Mouse (Mus musculus) megakaryocyte, embryonic 14.5 days (primary cell): ENCODE data around the gene Rtn4rl2.

Experiments used
- FLI1 ChIP-seq: IDR thresholded peaks from 2 replicates; pipeline ENCODE4 v1.6.1; 2012; ENCODE audit warnings: low read length, inconsistent platforms, mixed read lengths
- GATA1 ChIP-seq: IDR thresholded peaks from 3 replicates; pipeline ENCODE4 v1.6.1; 2012; ENCODE audit warnings: mixed read lengths, low read length, inconsistent platforms, borderline replicate concordance

DNA sequence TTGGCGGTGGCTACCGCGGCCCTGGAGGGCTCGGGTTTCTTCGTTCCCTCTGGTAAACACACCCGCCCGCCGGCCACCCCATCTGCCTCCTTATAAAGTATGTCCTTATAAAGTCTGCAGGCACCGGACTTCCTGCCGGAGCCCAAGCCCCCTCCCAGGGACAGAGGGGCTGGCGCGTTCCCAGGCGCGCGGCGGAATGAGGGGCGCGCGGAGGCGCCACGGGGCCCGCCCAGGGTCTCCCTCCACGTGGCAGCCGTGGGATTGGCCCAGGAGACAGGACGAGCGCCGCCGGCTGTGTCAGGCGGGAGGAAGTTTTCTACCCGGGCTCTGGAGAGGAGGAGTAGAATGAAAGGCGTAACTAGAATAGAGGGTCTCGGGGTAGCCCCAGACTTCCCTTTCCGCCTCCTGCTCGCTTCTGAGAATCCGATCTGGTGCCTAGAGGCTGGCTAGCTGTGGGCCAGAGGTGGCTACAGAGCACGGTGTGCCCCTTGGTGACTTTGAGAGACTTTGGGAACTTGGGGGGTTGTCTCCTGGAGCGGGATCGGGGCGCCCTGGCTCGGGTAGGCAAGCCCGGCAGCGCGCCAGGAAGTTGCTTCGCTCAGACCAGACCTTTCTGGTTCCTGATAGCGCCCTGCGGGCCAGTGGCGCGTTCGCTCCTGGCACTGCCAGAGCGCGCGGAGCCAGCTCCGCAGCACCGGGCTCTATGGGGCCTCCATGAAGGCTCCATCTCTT lies 46.3 kb downstream of the Rtn4rl2 start:
- TF ChIP-seq FLI1: no peak
- no peak for TF ChIP-seq GATA1
